Mouse (Mus musculus) spleen, adult 12 weeks (tissue): ENCODE measurements around the gene Prrx2.

ENCODE experiments used
- DNase-seq: peaks from one replicate; pipeline ENCODE4 v3.0.0; 2022; ENCODE audit warnings: low spot score

The Prrx2 gene

GRCm38 (mm10) chr2:30823385-30824153 is 11.2 kb upstream of the Prrx2 start:
- DNase-seq: no peak

GRCm38 (mm10) chr2:30826825-30827748 is 7.7 kb upstream of the Prrx2 start:
- DNase-seq: peak; percentile 76

- peak; percentile 95 for DNase-seq
These were observed 6.9 kb upstream of the Prrx2 start for GRCm38 (mm10) chr2:30827749-30828475.

- peak; percentile 50 for DNase-seq
These were observed 5.5 kb upstream of the Prrx2 start for GRCm38 (mm10) chr2:30829315-30829714.

- no peak for DNase-seq
These were observed 4.4 kb upstream of the Prrx2 start, which contains the start of gene Asb6 for GRCm38 (mm10) chr2:30830283-30830795. Gene Asb6, minus strand, starts transcription at chr2:30830333.

- DNase-seq: no peak
These were observed 1.1 kb upstream of the Prrx2 start for GRCm38 (mm10) chr2:30833644-30834043.

- DNase-seq: no peak
These were observed 1.6 kb downstream of the Prrx2 start for GRCm38 (mm10) chr2:30836238-30836990.

GRCm38 (mm10) chr2:30842615-30843014 is 7.8 kb downstream of the Prrx2 start:
- no peak for DNase-seq

- DNase-seq: no peak
These were observed 10.6 kb downstream of the Prrx2 start for GRCm38 (mm10) chr2:30845152-30846070.

GRCm38 (mm10) chr2:30846236-30846635 is 11.5 kb downstream of the Prrx2 start:
- no peak for DNase-seq

- DNase-seq: no peak
These were observed 12.0 kb downstream of the Prrx2 start for GRCm38 (mm10) chr2:30846723-30847122.

GRCm38 (mm10) chr2:30848184-30848583 is 13.4 kb downstream of the Prrx2 start:
- no peak for DNase-seq

- no peak for DNase-seq
These were observed 15.8 kb downstream of the Prrx2 start for GRCm38 (mm10) chr2:30850581-30850980.

- no peak for DNase-seq
These were observed 18.1 kb downstream of the Prrx2 start for GRCm38 (mm10) chr2:30852771-30853313.

- DNase-seq: no peak
These were observed 22.3 kb downstream of the Prrx2 start for GRCm38 (mm10) chr2:30857076-30857475.

GRCm38 (mm10) chr2:30859782-30860181 is 25.0 kb downstream of the Prrx2 start:
- no peak for DNase-seq

GRCm38 (mm10) chr2:30862081-30862480 is 27.3 kb downstream of the Prrx2 start:
- no peak for DNase-seq

GRCm38 (mm10) chr2:30863574-30863973 is 28.8 kb downstream of the Prrx2 start:
- no peak for DNase-seq

- no peak for DNase-seq
These were observed 30.2 kb downstream of the Prrx2 start for GRCm38 (mm10) chr2:30864968-30865381.

GRCm38 (mm10) chr2:30865426-30865825 is 30.7 kb downstream of the Prrx2 start:
- DNase-seq: no peak
